Mouse (Mus musculus): ENCODE measurements at regions not wholly inside any gene's neighbourhood (a gene's known extent, or its start where the extent isn't known, plus 50 kb on each side); places are given as distances from the start of the nearest gene placed in this dataset.

DNA sequence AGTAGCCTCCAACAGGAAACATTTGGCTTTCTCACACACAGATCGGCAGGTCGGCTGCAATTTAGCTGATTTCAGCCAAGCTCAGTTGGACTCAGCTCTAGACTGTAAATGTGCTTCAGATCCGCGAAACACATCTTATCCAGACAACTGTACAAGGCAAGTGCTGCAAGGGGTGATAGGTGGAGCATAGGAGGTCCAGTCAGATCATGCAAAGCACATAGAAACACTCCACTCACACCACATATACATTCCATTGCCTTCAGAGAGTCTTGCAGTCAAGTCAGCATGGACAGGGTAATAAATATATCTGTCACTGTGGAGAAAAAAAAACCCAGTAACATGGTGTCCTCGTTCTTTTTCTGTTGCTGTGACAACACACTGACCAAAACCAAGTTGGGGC is 160.3 kb downstream of the H2al1j start:
- DNase-seq (ENCODE audit: low spot score), result no peak

DNA sequence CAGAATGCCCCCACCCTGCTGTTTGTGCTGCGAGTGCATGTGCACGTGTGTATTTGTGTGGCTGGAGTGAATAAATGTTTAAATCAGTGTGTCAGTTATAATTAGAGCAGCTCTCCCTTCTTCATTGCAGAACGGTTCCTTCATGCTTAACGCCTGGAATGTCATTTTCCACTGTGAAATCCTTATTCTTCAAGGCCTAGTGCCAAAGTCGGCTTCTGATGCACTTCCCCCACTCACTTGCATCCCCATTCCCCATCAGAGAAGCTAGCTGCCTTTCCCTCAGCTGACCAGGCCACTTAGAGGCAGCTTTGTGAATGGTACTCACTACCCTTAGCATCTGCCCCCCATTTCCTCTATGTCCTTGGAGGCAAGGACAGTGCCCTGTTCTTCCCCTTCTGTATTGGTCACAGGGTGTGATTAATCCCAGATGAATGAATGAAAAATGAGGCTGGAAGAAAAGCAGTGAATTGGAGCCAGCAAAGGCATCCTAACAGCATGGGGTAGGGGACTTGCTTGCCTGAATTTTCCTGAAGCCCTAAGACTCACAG is 162.6 kb downstream of the H2al1j start:
- no peak for DNase-seq (ENCODE audit: low spot score)

DNA sequence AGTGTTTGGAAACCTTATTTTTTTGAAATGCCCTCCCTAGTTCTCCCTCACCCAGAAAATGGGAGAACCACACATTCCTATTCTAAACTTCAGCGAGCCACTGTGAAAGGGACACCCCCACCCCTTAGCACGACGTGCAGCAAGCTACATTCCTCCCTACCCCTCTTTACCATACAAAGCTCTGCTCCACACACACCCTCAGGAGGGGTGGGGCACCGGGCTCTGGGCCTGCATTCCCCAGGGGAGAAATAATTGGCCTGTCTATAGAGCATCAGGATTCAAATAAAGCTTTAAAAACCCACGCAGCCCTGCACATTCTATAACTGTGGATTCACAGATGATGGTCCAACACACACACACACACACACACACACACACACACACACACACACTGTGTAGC is 163.6 kb downstream of the H2al1j start:
- no peak for DNase-seq (ENCODE audit: low spot score)

DNA sequence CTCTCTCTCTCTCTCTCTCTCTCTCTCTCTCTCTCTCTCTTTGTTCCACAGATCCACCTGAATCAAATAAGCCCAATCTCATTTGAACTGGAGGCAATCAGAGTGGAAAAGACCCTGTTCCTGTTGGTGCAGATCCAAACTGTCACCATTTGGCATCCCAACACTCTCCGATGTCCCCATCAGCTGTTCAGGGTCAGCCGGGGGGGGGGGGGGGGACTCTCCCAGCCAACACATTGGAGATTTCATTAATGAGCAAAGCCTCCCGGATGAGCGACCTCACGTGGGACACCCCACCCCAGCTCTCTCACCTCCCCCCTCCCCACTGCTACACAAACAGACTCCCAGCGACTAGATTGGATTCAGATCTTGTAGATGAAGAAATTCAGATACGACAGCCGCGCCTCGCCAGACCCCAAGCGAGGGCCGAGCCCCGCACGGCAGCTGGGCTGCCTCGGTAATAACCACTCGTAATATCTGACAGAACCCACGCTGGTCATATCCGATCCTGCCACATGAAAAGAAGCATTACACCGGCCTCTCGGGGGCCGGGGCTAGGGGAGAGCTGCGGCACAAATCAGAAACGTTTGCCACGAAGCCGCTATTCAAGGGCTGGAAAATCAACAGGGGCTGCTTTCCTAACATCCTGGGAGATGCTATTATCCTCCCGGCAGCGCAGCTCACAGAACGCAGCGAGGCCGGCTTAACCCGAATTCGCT is 164.2 kb downstream of the H2al1j start:
- no peak for DNase-seq (ENCODE audit: low spot score)

DNA sequence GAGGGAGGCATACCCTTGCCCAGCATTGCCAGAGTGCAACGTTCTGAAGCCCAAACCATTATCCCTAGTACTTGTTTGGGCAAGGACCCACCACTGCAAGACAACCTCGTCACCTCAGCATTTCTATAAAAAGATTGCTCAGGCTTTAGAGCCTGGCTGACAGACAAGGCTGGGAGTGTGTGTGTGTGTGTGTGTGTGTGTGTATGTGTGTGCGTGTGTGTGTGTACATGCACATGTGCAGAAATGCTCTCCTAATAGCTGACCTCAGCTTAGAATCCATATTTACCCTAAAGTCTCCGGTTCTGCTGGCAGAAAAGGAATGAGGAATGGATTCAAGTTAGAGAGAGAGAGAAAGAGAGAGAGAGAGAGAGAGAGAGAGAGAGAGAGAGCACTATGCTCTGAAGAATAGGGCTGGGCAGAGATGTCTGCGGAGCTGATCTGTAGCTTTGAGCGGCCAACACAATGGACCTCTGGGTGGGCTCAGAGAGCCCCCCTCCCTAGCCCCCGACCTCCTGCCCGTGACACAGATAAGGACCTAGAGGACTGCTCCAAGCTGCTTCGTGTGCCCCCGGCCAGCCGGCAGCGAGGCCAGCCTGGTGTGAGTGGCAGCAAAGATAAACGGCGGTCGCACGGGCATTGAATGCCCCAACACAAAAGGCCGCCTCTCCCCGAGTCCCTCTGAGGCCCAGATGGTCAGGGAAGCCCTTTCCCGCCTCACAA is 166.1 kb downstream of the H2al1j start:
- no peak for DNase-seq (ENCODE audit: low spot score)

DNA sequence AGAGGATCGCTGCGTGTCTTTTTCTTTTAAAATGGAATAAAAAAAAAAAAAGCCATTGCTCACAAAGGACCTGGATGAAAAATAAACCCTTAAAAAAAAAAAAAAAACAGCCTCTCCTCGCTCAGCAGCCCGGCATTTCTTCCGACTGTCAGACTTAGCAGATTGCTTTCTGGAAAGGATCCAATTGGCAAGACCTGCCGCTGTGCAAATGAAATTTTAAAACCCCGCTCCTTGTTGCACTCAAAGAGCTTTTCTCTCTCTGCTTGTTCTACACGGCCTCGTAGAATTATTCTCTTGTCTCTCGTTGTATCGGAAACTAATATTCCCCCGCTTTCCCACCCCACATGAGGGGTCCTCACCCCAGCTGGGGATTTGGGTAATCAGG is 166.6 kb downstream of the H2al1j start:
- DNase-seq (ENCODE audit: low spot score), result peak; percentile 5

DNA sequence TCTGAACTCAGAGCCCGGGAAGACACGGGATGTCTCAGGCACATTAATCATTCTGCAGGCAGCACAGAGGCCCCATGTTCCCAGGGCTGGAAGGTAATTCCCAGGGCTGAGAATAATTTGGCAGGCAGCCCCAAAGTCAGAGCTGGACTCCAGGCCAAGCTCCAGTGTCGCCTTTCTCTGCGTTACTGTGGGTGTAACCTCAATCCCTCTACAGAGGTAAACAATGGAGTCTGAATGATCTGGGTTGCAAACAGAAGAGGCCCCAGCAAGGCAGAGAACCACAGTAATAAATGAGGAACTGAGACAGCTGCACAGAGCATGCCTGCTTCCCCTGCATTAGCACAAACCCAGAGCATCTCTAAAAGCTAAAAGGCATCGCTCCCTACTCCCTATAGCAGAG is 184.8 kb downstream of the H2al1j start:
- DNase-seq (ENCODE audit: low spot score), result peak; percentile 14

DNA sequence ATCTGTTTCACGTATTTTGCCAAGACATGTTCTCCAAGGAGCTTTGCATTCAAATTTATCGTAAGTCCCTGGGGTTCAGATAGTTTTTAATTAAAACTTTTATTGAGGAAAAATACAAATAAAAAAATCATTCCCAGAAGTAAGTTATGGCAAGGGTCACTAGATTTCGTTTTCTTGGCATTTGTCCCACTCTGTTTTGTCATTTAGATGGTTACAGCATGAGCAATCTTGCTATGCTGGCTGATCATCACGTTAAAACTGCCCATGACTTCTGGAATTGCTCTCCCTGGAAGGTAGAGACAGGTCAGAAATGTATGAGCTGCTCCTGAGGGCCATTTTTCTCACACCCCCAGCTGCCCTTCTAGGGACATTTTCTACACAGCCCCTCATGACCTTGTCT is 185.3 kb downstream of the H2al1j start:
- no peak for DNase-seq (ENCODE audit: low spot score)

DNA sequence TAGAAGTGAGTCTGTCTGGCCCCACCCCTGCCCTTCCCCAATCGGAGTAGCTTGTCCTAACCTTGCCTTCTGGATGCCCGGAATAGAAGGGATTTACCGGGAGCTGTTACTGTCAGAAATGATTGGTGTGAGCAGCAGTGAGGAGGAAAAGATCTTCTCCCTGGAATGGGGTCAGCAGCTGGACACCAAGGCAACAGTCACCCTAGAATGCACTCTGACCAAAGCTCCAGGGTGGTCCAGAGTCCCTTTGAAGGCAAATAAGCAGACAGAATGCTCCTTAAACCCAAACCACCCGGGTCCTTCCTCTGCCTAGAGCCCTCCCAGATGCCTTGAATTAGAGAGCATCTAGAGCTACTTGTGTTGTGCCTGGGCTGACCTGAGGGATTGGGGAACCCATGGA is 196.2 kb downstream of the H2al1j start:
- DNase-seq (ENCODE audit: low spot score), result no peak

DNA sequence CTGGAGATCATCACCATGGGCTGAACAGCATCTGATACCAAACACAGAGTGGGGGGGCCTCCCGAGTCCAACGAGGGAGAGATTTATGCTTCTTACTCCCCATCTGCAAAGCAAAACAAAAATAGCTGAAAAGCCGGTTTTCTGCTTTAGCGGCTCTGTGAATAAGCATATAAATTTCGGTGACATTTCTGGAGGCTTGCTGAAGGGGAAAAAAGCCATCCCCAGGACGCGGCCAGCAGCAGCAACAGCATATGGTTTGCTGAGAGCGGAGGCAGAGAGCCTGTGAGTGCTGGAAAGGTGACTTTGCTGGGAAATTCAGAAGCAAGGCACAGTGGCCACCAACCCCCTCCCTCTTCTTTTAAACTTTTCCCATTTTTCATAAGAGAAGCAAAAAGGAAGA is 197.7 kb downstream of the H2al1j start:
- DNase-seq (ENCODE audit: low spot score), result no peak

DNA sequence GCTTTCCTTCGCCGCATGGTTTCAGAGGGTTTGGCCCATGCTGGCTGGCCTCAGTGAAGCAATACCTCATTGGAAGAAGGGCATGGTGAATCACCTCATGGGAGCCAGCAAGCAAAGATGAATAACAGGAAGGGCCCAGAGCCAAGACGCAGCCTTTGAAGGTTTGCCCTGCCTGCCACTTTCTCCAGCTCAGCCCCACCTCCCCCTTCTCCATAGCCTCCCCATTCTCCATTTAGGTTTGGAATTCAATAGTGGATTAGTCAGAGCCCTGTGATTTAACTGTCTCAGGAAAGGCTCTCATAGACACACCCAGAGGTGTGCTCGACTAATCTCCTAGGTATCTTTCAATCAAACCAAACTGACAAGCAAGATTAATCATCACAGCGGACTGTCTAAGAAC is 201.0 kb downstream of the H2al1j start:
- peak; percentile 12 for DNase-seq (ENCODE audit: low spot score)

DNA sequence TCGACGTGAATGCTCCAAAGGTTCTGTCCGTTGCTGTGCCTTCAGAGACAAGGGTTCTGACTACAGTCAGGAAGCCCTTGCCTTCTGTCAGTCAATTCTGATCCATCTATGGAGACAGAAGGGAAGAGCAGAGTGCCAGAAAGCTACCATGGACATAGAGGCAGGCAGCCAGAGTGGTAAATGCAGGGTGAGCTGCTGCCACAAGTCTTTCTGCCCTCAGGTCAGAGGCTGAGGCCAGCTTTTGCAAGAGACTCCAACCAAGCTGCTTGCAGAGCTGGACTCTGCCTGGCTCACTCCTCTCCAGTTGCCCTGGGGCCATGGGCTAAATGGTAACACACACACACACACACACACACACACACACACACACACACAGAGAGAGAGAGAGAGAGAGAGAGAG is 201.6 kb downstream of the H2al1j start:
- no peak for DNase-seq (ENCODE audit: low spot score)

DNA sequence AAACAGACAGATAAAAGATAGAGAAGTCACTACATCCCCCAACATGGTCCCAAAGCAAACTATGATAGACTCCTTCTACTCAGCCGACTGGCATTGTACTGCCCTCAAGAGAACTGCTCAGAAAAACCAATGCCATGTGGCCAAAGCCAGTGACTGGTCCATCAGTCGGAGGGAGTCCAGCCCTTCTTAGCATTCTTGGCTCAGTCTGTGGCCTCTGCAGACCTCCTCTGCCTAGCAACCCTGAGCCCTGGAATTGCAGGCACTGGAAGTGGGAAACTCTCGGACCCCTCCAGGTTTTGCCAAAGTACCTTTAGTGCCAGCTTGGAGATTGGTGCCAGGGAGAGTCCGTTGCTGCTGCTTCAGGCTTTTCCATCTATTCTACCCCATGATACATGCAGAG is 205.2 kb downstream of the H2al1j start:
- DNase-seq (ENCODE audit: low spot score), result no peak

DNA sequence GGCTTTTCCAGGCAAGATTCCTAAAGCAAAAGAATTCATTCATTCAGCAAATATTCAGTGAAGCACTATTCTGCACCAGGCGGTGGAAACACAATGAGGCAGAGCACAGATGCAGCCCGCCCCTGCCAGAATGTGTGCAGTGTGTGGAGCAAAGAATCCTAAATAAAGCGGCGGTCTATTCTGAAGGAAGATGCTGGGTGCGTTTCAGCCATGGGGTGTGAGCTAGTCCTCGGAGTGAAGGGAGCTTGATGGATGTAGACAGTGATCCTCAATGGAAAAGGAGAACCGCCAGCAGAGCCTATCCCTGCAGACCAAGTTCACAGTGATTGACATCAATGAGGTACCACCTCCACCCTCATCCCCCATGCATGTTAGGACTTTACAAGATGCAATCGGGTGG is 206.2 kb downstream of the H2al1j start:
- no peak for DNase-seq (ENCODE audit: low spot score)

DNA sequence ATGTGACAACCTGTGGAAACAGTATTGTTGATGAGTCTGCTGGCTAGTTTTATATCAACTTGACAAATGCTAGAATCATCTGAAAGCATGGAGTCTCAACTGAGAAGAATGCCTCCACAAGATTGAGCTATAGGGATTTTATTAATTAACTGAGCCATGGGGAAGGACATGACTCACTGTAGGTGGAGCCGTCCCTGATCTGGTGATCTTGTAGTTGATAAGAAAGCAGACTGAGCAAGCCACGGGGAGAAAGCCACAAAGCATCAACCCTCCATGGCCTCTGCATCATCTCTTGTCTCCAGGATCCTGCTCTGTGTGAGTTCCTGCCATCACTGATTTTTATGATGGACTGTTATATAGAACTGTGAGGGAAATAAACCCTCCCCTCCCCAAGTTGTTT is 213.4 kb downstream of the H2al1j start:
- no peak for DNase-seq (ENCODE audit: low spot score)

DNA sequence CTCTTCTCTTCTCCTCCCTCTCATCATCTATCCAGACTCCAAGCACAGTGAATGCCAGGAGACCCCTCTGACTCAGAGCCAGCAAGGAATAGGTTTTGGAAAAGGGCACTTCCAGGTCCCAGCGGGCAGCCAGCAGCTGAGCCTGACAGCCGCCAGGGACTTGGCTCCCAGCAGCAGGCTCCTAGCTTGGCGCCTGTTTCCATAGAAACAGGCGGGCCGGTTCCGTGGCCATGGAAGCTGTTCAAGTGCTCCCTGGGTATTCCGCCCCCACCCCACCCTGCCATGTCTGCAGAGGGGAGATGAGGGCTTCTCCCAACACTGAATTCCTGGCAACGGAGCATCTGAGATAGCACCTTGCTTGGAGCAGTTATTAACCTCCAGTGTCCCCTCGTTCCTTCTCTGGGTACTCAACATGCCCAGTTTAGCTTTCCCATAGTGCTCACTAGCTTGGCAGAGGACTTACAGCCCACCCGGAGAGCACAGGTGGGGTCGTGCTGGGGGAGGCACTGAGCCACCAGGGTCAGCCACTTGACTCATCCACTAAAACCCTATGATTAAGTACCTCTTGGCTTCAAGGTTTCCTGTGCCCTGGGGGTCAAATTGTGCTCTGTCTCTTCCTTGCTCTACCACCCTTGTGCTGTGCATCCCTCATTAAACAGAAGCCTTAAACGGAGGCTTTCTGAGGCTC is 222.7 kb downstream of the H2al1j start:
- DNase-seq (ENCODE audit: low spot score), result no peak

DNA sequence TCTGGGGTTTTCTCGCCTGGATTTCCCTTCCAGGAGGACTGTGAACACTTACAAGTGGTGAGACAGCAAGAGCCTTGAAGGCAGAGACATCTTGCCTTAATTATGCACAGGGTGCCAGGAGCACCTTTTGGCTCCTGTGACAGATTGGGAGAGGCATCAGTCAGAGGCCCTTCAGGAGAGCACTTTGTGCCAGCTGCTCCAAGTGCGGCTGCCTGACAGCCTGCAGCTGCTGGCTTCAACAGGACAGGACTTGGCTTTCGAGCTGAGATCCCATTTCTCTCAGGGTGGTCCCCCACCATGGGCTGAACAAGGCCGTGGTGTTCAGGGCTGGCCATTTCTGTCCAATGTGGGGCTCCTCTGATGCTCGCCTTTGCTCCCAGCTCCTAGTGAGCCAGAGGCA is 224.6 kb downstream of the H2al1j start:
- DNase-seq (ENCODE audit: low spot score), result no peak

DNA sequence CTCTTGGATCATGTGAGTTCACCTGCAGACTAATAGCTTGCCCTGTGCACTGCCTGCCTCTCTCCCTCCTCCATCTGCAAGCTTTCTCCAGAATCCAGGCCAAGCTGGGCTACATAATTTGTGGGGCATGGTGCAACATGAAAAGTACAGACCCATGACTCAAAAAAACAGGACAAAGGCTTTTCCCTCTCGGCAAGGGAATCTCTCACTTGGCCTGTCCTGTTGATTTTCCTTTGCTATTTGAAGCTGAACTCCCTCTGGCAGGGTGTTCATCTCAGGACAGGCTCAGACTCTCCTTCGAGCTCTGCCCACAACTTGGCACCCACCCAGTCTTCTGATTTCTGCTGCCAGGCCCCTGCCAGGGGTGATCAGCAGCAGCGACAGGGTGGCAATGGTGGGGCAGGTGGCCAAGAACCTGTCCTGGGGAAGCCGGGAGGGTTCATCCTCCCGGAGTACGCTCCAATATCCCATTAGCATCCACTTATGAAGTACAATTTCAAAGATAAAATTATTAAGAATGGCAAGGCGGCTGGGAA is 227.5 kb downstream of the H2al1j start:
- no peak for DNase-seq (ENCODE audit: low spot score)

DNA sequence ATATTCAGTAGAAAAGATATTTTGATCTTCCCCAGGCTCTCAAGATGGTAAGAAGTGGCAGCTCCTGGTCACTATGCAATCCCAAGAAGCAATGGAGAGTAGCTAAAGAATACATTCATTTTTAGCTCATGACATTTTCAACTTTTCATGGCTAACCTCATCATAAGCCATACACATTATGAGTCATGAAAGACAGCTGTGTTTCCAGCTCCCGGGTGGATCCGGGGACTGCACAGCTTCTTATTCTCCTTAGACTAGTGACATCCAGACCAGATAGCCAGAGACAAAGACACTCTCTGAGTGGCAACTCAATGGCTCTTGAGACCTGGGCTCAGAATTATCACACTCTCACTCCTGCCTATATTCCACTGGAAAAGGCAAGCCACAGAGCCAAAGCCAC is 230.6 kb downstream of the H2al1j start:
- no peak for DNase-seq (ENCODE audit: low spot score)

DNA sequence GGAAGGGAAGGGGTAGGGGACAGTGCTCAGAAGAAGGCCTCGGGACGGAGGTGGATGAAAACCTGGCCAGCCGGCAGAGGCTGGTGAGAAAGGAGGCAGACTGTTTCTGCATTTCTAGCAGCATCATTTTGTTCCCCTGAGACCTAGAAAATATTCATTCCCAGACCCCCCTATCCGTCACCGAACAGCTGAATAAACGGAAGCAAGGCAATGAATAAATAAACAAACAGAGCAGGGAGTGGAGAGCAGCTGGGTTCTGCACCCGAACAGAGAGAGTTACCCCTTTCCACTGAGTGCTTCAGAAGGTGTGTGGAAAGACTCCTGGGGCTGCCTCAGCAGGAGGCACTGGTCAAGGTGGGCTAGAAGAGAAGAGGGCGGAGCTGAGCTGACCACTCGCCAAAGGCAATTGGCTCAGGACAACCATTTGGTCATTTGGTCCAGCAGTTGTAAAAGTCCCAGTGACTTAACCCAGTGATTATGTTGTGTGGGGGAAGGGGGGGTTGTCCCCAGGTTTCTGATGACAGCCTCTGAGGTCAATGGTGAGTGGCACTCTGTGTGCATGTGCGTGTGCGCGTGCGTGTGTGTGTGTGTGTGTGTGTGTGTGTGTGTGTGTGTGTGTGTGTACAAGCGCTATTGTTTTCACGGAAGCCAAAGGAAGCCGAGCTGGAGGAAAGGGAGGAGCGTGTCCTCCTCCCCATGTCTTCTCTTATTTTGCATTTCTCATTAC is 233.1 kb downstream of the H2al1j start:
- DNase-seq (ENCODE audit: low spot score), result no peak

DNA sequence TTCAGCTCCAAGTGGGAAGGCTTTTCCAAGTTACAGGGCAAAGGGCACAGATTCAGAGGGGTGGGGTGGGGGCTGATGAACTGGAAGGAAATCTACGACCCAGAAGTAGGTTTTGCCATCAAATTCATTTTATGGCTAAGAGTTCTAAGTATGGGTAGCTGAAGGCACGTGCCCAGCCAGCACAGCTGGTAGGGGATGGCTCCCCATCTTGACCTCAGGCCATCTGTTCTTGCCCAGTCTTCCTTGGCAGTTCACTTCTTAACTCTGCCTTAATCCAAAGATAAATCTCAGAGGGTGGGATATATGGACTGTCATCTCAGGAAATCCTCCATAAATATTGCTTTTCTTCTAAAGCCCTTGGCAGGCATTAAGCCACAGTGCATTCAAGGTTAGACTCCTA is 238.3 kb downstream of the H2al1j start:
- no peak for DNase-seq (ENCODE audit: low spot score)

DNA sequence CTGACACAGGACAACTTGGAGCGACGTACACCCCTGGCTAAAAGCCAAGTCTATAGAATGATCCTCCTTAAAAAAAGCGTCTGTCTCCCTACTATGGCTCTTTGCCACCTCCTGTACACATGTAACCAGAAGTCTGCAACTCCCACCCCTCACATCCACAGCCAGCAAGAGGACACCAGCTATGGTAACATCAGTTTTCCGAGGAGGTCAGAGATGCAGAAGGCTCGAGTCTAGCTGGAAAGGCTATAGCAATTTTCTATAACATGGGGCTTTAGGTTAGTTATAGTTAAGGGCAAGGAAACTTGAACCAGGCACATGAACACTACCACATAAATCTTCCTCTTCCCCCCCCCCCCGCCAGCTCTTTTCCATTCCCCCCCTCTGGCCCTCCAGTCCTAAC is 240.2 kb downstream of the H2al1j start:
- no peak for DNase-seq (ENCODE audit: low spot score)

Data from urinary bladder, postnatal 14 days (tissue).